Mouse (Mus musculus): Measurements from ENCODE around the gene Mecom. TPM values are rescaled to one million over a fixed set of nuclear protein-coding genes. Genes with fewer than 3 reads are reported as not detected.
A peak's percentile ranks its signal among the peaks of the same experiment; 100 is the strongest.

Gene Mecom
- total RNA-seq, 2 experiments from 2014 or later, result 16.9 to 21.6 TPM

- no peak for DNase-seq
- intact Hi-C loops (cut with DNase I), result no loop called here
Observed at GRCm38 (mm10) chr3:30176615-30177014, 371.2 kb downstream of the Mecom start.

- DNase-seq, result no peak
- intact Hi-C loops (cut with DNase I), result no loop called here
Observed at GRCm38 (mm10) chr3:30173812-30174211, 374.0 kb downstream of the Mecom start.

DNA sequence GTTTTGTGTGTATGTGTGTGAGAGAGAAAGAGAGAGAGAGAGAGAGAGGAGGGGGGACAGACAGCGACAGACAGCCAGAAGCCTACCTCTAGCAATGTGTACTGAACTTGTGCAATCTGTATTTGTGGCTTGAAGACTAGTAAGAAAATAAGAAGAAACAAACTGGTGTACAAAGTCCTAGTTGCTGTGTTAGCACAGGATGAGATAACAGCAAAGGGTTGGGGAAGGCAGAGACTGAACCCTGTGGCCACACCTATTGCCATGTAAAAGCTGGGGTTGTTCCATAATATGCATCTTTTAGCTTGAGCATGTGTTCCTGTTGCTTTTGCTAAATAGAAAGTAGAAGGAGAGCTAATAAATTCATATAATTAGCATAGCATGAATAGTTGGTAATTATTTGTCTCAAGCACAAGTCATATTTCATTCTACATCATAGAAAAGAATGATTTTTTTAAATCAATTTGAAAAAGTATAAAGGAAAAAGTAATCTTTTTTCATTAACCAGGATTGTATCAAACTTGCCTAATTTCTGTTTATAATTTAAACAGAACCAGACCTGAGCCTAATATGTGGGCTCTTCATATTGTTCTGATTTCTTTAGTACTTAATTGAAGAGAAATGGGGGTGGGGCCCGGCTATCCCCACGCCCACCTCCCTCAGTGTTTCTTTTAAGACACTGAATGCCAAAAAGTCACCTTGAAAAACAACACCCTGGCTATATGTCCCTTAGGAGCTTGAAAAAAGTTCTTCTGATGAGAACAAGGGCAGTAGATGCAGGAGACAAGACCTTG lies 379.2 kb downstream of the Mecom start:
- no peak for DNase-seq
- intact Hi-C loops (cut with DNase I), result loop anchor here (10.0 kb wide), 1 partner anchor 154 kb away; no protein-coding TSS in a partner anchor

DNA sequence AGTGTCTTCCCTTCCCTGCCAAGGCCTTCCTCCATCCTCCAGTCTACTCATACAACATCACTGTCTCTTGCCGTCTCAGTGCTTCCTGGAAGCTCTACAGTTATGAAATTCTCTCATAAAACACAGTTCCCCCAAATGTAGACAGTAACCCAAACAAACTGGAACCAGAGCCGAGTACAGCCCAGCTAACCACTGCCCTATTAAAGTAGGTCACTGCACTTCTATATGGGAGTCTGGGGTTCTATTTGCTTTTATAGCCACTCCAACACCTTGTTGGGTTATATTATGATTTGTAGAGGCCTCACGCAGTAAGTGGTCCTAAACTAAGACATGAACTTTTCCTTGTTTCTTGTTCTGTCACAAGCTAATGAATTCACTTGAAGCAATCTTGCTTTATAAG lies 380.8 kb downstream of the Mecom start:
- no peak for DNase-seq
- intact Hi-C loops (cut with DNase I), result loop anchor here (10.0 kb wide), 1 partner anchor 152 kb away; no protein-coding TSS in a partner anchor

GRCm38 (mm10) chr3:30164834-30165233 lies 383.0 kb downstream of the Mecom start:
- intact Hi-C loops (cut with DNase I), result loop anchor here (5.0 to 10.0 kb wide), 2 partner anchors 150 to 347 kb away; no protein-coding TSS in a partner anchor
- no peak for DNase-seq

- intact Hi-C loops (cut with DNase I), result loop anchor here (5.0 to 10.0 kb wide), 2 partner anchors 149 to 349 kb away; no protein-coding TSS in a partner anchor
- DNase-seq, result no peak
Observed at GRCm38 (mm10) chr3:30163390-30163789, 384.4 kb downstream of the Mecom start.

DNA sequence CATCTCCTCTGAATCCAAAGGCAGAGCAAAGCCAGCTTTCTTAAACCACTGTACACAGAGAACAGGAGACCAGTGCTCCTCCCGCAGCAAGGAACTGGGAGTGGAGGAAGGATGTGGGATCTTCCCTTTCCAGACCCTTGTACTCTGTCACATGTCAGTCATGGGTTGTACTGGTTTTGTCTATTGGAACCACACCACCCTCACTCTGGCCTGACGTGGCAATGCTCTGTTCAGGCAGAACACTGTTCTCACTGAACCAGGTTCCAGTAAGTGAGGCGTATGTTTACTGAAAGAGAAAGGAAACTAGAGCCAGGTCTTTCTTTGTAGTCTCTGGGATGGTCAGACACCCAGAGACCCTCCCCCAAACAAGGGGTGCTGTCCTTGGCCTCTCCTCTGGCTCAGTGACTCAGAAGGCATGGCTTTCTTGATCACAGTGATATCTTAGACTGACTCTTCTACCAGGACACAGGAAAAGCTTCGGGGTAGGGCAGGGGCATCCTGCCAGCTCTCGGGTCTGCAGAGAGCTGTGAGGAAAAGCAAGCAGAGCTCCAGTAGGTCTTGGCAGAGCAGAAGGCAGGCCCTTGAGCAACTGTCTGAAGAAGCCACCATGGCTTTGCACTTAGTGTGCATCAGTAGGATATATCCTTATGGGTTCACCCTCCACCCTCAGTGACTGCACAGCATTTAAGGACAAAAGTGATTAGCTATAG lies 386.7 kb downstream of the Mecom start:
- intact Hi-C loops (cut with DNase I), result loop anchor here (5.0 to 10.0 kb wide), 2 partner anchors 146 to 351 kb away; no protein-coding TSS in a partner anchor
- DNase-seq, result peak; percentile 23 to 31

- intact Hi-C loops (cut with DNase I), result loop anchor here (5.0 to 10.0 kb wide), 2 partner anchors 146 to 352 kb away; no protein-coding TSS in a partner anchor
- DNase-seq, result no peak
Observed at GRCm38 (mm10) chr3:30160346-30160745, 387.5 kb downstream of the Mecom start.

DNA sequence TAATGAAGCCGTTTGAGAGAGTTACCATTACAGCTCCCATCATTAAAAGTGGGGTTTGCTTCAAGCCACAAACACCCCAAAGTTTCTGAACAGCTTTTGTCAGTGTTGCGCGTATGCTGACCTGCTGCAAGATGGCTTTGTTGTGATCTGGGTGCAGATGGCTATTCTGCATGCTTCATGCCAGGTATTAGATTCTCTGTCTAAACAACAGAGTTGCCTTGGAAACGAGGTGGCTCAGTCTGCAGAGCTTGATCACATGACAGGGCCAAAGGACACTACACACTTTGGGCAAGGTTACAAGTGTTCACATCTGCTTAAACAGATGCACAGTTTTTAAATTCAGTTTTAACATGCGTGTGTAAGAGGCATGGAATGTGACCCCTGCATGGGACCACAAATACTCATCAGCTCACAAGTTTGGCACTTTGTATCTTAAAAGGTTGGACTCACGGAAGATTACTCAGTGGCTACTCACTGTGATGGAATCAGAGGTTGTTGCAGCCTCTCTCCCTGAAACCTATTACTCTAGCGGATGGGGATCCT lies 390.6 kb downstream of the Mecom start:
- intact Hi-C loops (cut with DNase I), result loop anchor here (5.0 kb wide), 1 partner anchor 345 kb away; no protein-coding TSS in a partner anchor
- no peak for DNase-seq

DNA sequence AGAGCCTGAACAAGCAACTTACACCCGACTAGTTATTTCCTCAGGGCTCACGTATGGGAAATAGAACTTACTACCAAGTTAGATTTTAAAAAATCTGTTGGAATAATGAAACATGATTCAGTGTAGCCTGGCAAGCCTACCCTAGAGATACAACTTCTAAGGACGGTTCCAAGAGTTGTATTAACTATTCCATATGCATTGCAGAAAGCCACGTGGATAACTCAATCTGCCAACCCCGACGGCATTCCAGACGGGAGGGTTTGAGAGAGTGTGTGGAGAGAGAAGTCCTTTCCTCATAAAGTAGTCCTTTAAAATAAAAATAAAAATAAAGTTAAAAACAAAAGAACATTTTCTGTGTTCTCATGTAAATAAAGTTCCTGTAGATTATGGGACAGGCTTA lies 393.4 kb downstream of the Mecom start:
- no peak for DNase-seq
- intact Hi-C loops (cut with DNase I), result no loop called here

GRCm38 (mm10) chr3:30153923-30154331 lies 393.9 kb downstream of the Mecom start:
- intact Hi-C loops (cut with DNase I), result no loop called here
- no peak for DNase-seq

DNA sequence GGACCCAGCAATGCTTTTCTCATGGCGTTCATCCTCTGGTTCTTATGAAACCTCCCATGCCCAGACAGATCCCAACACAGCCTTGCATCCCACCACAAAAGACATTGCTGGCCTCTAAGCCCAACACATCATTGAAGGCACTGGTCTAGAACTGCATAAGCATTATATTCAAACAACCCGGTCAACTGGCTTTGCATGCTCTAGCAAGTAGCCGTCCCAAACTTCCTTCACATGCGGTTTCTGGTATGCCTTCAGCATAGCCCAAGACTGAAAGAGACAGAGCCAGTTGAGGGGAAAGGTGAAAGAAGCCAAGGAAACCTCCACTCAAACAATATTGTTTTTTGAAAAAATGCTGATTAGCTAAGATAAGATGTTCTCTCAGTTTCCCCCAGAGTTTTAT lies 397.7 kb downstream of the Mecom start:
- intact Hi-C loops (cut with DNase I), result no loop called here
- DNase-seq, result no peak

GRCm38 (mm10) chr3:30148378-30149079 lies 399.3 kb downstream of the Mecom start:
- no peak for DNase-seq
- intact Hi-C loops (cut with DNase I), result no loop called here

- intact Hi-C loops (cut with DNase I), result no loop called here
- no peak for DNase-seq
Observed at GRCm38 (mm10) chr3:30145051-30145450, 402.8 kb downstream of the Mecom start.

- no peak for DNase-seq
- intact Hi-C loops (cut with DNase I), result no loop called here
Observed at GRCm38 (mm10) chr3:30143961-30144411, 403.8 kb downstream of the Mecom start.

- intact Hi-C loops (cut with DNase I), result no loop called here
- DNase-seq, result no peak
Observed at GRCm38 (mm10) chr3:30143440-30143839, 404.4 kb downstream of the Mecom start.

DNA sequence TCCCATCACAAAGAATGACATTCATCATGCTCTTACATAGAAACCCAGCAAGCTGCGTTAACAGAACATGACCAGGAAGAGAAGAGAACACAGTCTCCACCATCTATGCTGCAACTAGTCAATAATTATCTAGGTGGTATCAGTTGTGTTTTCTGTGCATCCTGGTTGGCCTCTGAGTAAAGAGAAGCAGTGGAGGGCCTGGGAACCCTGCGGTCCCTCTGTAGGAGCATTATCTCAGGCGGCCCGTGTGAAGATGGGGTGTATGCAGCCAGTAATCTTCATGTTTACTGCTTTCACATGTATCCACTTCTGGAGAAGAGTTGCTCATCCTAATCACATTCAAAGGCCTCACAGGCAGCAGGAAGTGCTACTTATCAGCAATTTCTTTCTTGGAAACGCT lies 407.5 kb downstream of the Mecom start:
- intact Hi-C loops (cut with DNase I), result no loop called here
- DNase-seq, result no peak

- no peak for DNase-seq
- intact Hi-C loops (cut with DNase I), result no loop called here
Observed at GRCm38 (mm10) chr3:30139678-30140077, 408.1 kb downstream of the Mecom start.

DNA sequence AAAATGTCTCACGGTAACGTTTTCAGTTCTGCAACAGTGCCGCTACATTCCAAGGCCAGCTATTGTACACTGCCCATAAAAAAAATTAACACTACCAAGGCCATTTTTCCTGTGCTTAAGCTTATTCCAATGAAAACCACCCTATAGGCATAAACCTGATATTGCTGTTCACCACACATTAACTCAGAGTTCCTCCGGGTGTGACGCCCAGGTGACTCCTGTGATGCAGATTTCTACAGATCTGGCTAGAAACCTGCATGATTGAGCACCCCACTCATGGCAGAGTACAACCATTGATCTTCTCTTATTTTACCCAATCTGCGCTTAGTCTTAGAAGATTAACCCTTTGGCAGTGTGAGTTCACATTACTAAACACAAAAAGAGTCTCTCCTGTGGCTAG lies 409.2 kb downstream of the Mecom start:
- no peak for DNase-seq
- intact Hi-C loops (cut with DNase I), result no loop called here

- intact Hi-C loops (cut with DNase I), result no loop called here
- no peak for DNase-seq
Observed at GRCm38 (mm10) chr3:30135857-30136256, 412.0 kb downstream of the Mecom start.

- no peak for DNase-seq
- intact Hi-C loops (cut with DNase I), result no loop called here
Observed at GRCm38 (mm10) chr3:30135119-30135518, 412.7 kb downstream of the Mecom start.
